Mouse (Mus musculus) left cerebral cortex, adult 9 months (tissue): ENCODE measurements around the gene Ghrh.

ENCODE experiments used
- DNase-seq, 2 experiments: peaks; one replicate each; pipeline ENCODE4 v3.0.0; 2022; ENCODE audit warnings: low spot score in 2 of 2

Gene Ghrh

DNA sequence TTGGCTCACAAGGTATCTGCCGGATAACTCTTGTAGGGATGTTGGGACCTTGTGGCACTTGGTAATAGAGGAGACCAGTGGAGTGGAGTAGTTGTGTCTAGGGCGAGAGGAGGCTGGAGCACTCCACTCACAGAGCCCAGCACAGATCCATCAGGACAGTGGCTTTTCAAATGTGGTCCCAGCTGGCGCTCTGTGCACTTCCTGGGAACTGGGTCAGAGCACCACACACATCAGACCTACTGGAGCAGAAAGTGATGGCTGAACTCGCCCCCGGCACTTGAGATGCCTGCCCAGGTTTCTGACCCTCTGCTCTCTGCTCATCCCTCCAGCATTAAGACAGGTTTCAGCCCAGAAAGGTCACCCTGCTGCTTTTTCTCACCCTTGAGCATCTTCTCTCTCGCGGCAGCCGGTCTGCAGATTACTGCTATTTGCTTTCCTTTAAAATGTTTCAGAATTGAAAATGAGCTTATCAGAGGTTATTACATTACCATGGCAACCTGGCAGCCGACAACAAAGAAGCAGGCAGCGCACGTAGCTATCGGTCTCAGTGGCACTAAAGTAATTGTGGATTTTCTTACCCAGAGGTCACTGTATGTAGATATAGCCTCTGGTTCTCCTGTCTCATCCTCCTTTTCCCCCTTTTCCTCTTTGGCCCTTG is 1.9 kb upstream of the Ghrh start:
- DNase-seq: no peak

DNA sequence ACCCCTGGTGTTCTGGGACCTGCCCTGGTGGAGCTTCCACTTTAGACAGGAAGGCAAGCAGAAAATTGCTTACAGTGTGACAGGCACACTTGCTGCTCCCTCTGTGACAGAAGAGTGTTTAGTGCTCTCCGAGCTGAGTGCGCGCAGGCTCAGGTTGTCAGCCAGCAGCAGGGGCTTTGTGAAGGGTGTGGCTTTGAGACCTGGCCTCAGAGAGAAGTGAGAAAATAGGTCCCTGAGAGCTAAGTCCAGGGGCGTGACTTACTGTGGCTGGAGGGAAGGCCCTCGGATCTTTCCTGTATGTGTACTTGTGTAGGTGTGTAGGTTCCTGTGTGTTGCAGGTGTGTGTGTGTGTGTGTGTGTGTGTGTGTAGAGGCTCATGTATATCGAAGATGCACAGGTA is 4.0 kb downstream of the Ghrh start:
- DNase-seq: no peak

DNA sequence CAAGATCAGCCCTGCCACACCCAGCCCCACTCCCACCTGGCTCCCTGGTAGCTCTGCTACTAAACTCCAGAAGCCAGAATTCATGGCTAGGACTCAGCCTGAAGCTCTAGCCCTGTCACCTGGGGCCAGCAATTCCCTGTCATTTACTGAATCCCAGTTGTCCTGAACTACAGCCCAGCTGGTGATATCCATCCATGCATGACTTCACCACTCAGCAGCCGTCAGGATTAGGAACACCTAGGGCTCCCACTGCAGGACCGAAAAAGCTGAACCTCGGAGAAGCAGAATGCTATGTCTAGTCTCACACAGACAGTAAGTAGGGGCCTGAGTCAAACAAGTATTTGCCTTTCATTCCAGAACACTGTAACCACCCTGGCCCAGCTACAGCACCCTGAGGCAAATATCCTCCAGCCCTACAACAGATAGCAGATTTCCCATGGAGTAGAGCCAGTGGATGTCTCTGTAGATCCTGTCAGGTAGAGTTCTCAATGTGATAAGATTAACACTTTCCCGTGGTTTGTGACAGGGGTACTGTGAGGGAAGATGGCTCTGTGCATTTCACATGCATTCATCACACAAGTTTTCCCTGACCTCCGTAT is 4.9 kb downstream of the Ghrh start:
- DNase-seq: no peak

DNA sequence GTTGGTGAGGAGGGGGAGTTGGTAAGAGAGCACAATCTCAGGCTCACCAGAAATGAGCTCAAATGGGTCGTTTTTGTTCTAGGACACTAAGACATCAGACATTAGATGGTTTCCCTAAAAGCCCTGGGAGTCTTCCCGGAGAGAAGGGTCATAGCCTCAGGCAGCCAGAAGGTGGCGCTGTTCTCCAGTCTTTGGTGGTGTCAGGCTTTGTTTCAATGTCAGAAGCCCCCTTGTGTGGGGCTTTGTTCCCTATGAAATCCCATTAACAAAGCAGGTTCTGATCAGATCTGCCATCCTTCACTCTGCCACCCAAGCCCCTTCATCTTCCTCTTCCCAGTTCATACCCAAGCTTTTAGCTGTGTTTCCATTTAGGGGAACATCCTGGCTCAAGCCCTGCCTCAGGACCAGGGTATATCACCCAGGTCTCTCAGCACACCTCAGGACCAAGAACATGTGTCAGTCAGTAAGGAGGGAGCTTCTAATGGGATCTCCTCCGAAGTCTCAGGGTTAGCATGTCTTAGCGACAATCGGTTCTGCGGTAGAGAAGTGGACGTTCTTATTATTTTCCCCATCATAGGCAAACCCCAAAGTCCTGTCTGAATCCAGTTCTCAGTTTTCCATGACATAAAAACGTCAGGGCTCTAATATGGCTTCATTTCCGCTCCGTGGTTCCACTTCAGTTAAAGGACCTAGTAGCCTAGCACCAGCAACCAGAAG is 5.6 kb downstream of the Ghrh start:
- peak in 1 of 2 experiments; percentile 83 for DNase-seq

DNA sequence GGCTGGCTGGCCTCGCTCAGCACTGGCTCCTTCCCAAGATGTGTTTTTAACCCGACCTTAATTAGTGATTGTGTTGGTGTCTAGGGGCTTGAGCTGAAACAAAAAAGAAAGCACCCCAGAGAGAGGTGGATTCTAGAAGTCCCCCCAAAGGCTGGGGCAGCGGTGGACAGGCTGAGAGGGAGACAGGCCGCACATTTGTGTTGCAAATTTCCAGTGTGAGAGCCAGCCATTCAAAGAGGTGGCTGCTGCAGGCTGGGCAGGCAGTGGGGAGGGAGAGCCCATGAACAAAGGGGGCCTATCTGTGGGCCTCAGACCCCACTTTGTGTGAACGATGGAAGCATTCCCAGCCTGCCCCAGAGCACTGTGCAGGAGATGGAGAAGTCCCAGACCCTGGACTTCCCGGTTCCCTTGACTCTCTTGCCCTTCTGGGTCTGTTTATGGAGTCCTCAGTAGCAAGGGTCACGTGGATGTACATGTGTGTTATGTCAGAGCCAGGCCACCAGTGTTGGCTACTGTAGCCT is 7.0 kb downstream of the Ghrh start:
- peak; percentile 70 to 79 for DNase-seq

DNA sequence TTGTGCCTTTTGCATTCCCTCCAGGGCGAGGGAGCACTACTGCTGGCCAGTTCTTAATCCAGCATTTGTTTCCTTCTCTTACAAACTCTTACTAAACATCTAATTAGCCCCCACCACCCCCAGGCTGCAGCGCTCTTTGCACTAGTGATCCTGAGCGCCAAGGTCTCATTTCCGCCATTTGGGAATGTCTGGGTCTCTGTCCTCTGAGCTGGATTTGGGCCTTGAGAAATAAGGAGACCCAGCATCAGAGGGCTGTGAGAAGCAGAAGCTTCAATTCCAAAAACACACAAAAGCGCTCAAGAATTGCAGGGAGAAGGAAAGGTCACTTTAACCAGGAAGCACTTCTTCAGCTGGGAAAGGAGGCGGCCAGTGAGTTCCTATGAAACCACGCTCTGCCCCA is 7.8 kb downstream of the Ghrh start:
- DNase-seq: no peak

DNA sequence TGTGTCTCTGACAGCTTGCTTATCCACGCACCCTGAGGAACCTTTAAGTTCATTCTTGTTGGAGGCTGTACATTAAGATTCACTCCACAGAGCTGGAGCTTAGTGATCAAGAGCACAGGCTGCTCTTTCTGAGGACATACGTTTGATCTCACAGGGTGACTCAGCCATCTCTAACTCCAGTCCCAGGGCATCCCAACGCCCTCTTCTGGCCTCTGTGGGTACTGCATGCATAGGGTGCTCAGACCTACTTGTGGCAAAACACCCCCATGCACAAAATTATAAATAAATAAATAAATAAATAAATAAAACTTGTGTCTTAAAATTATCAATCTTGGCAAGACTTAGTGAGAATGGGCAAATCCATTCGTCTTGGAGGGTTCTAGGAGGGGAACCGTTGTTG is 8.6 kb downstream of the Ghrh start:
- peak in 1 of 2 experiments; percentile 73 for DNase-seq

DNA sequence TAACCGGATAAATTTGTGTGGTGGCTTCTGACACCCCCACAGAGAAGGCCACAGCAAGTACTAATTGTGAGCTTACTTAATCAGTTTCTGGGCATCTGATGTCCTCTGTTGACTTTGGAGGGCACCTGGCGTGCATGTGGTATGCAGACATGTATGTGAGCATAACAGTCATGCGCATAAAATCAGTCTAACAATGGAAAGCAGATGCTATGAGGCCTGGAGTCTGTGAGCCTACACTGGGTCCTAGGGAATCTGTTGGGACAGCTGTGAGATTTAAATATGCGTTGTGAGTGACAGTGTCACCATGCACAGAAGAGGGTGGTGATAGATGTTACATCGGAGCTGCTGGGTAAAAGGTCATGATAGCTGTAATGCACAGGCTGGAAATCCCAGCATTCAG is 15.2 kb downstream of the Ghrh start:
- no peak for DNase-seq

DNA sequence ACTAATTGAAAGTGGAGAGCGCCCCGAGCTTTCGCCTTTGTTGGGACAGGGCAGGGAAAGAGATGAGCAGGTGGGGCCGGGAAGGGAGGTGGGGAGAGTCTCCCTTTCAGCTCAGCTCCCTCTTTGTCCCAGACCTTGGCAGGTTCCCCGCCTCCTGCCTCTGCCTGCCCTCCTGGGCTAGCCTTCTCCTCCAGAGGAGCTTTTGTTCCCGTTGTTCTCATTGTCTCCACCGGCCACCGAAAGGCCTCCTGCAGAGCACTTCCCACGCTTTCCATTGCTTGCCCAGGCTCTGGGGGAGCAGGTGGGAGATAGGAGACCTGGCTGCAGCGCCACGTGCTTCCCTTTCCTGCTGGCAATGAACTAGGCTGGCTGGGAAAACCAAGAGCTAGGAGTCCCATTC is 18.7 kb downstream of the Ghrh start:
- DNase-seq: no peak

DNA sequence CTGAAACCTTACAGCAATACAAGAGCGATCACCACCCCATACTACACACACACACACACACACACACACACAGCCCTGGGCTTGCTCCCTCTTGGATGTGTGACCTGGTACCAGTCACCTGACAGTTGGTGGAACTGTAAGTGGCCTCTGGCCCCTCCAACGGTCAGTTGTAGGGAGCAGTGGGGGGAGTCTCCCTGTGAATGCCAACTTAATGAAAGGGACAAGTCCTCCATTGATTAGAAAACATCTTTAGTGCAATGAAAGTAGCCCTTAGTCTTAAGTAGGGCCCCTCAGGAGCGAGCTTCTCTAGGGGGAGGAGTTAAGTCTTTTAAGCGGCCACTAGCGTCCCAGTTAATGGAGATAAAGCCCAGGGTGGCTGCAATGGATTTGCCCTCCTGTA is 19.2 kb downstream of the Ghrh start:
- no peak for DNase-seq

DNA sequence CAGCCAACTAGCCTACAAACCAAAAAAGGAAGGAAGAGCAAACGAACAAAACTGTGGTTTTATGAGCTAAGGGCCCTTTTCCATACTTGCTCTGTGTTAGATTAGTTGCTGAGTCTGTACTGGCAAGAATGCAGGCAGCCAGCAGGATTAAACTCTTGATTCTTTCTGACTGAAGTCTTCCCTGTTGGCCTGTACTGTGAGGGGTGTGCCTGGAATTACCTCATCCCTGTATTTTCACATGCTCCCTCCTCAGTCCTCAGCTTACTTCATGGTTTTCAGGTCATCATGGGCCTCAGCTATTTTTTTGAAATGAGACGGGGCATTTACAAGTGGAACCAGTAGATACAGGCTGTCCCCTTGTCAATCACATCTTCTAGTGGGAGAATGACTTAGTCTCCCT is 22.1 kb downstream of the Ghrh start:
- DNase-seq: no peak

DNA sequence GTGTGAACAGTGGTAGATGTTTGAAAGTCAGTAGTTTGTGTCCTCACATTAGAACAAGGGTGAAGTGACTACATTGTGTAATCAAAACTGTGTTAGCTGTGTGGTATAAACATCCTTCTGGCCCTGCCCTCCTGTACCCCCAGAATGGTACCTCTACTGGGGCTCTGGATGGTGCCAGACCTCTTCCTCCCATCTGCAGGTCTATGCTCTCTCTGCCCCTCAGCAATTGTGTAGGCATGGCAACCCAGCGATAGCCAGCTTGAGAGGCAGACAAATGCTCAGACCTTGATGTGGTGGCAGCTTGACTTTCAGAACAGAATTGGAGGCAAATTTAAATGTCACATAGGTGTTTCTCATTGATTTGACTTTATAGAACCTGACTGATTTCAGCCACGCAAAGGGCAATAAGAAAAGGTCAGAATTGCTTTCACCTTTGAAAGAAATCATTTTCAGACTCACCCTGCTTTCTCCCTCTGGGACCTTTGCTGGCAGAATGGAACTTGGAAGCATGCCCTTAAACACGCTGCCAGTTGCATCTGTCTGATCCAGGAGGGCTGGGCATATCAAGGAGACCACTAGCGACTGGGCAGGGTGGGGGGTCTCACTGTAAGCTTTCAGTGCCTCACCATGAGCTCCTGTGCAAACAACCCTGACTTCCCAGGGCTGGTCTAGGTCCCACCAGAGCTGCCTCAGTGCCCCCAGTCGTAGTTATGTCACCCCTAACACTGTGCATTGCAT is 25.1 kb downstream of the Ghrh start:
- DNase-seq: no peak

DNA sequence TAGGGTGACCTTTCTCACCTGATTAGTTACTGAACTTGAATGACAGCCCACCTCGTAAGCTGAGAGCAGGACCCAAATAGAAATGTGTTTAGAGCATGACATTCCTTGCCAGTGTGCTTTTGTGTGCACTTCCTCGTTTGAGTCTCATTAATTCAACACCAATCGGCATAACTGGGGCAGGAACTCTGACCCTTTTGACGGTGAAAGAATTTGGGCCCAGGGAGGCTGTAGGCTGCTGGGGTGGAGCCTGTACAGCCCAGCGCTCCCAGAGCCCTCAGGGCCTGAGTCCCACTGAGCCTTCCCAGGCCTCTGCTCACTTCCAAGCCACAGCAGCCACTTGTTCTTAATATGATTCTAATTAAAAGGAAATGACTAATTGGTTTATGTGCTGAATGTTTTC is 26.4 kb downstream of the Ghrh start:
- DNase-seq: no peak

DNA sequence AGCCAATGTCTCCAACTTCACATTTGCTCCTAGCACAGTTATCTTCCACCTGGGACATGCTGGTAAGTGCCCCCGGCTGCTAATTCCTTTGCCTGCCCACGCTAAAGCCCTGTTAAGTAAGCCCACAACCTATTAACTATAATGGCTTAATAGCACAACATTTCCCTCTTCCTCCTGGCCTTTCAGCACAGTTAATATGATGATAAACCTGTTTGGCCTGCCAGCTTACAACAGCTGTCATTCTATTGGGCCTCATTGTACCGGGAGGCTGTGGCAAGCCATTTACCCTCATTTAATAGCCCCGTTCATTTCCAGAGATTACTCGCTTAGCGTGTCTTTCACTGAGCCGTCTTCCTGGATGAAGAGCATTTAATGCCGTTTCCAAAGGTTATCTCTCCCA is 27.2 kb downstream of the Ghrh start:
- DNase-seq: no peak

DNA sequence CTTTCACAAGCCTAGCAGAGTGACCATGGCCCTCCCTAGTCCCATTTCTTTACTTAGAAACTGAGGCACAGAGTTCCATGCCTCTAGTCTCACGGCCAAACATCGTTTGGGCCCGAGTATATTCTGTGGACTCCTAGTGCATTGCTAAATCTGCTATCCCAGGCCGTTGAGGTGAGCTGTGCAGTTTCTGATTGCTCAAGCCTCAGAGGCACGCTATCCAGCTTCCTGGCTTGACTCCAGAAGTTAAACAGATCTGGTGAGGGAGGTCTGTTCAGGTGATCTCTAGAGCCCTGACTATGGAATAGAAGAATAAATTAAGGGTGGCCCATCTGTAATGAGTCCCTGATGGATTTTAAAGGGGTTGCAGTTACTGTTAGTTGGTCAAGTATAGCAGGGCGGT is 30.1 kb downstream of the Ghrh start:
- DNase-seq: no peak

DNA sequence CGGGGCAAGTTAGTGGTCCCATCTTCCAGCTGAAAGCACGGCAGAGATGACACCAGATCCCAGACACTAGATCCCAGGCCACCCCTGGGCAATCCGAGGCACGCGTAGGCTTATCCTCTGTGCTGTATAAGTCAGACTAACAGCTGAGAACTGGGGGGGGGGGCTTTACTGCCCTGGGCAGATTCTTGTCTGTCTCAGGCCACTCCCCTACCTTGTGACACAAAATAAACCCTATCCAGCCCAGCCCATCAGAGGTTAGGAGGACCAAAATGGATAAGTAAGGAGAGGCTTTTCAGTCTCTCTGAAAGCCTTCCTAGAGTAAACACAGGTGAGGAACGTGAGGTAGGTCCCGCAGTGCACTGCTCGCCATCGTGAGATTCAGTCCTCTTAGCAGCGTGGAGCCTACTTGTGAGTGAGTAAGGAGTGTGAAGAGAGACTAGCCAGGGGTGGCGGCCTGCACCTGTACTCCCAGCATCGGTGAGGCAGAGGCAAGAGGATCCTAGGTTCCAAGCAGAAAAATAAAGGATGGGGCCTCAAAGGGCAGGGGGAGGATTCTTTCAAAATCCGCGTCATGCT is 30.9 kb downstream of the Ghrh start:
- DNase-seq: no peak

DNA sequence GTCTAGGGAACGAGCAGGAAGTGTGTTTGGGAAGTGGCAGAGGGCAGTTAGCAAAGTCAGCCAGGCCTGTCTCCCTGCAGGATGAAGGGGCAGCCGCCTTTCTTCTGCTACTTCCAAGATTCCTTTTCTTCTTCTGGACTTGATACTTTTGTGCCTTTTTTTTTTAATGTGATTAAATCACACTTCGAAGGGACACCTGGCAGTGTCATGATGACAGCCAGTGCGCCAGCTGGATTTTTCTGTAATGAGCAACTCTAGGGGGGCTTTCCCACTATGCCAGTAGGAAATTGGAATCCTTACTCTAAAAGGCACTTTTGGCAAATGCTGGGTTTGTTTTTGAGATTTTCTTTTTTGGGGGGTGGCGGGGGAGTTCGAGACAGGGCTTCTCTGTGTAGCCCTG is 31.8 kb downstream of the Ghrh start:
- DNase-seq: no peak

DNA sequence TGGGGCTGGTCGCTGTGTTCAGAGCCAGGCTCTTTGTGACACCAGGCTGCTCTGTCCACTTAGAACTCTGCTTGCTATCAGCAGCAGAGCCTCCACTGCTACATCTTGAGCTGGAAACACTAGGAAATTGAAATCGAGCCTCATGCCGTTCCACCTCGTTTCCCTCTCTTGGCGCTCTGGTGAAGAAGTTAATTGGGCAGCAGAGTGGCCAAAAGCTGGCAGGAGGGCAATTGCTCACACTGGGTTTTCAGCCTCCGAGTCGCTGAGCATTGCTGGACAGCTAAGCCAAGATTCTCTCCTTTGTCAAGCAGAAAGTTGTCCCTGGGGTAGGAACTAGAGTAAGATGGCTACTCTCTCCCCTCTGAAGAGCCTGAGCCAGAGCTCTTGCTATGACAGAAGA is 33.0 kb downstream of the Ghrh start:
- no peak for DNase-seq

DNA sequence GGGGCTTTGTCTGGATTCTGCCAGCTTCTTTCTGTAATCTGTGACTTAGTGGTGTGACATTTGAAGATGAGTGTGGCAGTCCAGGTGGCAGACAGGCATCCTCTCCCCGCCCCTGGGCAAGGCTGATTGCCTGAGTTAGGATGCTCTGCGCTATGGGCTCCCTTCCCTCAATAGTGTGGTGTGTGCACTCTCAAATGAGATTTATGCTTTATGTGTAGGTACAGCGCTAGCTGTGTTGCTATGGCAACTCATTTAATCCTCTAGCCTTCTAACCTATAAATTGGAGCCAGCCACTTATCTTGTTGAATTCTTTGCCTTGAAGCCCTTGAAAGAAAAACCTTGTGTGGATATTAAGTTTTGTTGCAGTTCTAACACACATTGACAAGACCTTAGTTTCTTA is 33.6 kb downstream of the Ghrh start:
- DNase-seq: no peak

DNA sequence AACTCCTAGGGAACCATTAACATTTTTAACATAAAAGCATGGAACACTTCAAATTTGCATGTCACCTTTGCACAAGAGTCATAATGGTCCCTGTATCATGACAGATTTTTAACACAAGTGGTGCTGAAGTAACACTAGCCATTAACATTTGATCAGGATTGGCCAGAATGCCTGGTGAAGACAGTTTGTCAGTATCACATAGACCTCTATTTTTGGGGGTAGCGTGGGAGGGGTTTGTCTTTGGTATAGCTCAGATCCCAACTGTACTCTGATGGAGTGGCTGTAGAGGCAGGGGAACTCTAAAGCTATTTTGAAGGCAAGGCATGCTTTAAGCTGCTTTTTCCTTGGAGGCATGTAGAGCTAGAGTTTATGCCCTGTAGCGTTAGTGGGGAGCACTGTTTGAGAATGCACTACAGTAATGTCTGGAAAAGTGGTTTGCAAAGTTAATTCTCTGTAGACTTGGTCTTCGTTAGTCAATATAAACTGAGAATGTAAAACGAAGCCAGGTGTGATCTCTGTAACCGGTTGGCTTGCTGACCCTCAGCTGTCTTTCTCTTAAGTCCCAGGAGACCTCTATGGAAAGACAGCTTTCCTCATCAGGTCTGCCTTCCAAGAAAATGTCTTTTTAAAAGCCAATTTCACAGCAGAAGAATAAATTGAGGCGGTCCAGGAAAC is 36.2 kb downstream of the Ghrh start:
- DNase-seq: no peak

DNA sequence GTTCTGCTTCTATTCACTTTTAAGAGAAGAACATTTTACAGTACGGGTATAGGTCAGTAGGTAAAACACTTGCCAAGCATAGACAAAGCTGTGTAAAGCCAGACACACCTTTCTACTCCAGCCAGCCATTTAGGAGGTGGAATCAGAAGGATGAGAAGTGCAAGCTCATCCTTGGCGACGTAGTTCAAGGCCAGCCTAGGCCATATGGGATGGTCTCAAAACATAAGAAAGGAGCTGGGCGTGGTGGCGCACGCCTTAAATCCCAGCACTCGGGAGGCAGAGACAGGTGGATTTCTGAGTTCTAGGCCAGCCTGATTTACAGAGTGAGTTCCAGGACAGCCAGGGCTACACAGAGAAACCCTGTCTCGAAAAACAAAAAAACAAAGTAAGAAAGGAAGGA is 37.7 kb downstream of the Ghrh start:
- no peak for DNase-seq
